Mouse (Mus musculus): ENCODE measurements around the gene Kalrn. TPM values are rescaled to one million over a fixed set of nuclear protein-coding genes. Genes with fewer than 3 reads are reported as not detected.

The Kalrn gene
- polyA plus RNA-seq, 1 experiment from 2014 or later: 43.9 TPM

DNA sequence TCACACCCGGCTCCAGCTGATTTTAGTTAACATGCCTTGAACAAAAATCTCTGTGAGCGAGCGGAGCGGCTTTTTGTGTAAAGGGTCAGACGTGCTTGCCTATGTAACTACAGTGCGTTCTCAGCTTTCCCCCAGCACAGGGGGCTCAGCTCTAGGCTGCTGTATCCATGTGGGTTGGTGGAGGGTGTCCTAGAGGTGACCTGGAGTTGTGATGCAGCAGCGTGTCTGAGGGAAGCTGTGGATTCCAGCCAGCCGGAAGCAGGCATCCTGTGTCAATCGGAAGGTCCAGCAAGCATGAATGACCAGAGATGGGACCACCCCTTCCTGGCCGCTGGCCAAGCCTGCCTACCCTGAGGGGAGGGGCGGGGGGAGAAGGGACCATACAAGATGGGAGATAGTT, 631.0 kb downstream of the Kalrn start:
- 65% methylated on average over 11 of the region's 11 CpGs for WGBS
- Histone ChIP-seq H3K4me3 (replicated peaks; ENCODE audit: low read length) (no peak overlapping the region), H3K36me3 (ENCODE audit: control insufficient read depth, insufficient read depth) (no peaks in the 10 kb centered on the region), H3K9ac (replicated peaks; ENCODE audit: low read depth, low read length) (no peak overlapping the region), H3K9me3 (ENCODE audit: control insufficient read depth, low read length) (no peaks in the 10 kb centered on the region), H3K4me2 (ENCODE audit: low read length) (no peak overlapping the region), H3K27ac (ENCODE audit: low read length) (no peak overlapping the region), H3K4me1 (replicated peaks; ENCODE audit: control insufficient read depth, insufficient read depth, low read length) (peaks cover 12% of the 10 kb centered on the region), H3K27me3 (replicated peaks; ENCODE audit: control insufficient read depth, insufficient read depth, low read length) (no peaks in the 10 kb centered on the region)
- no peak for ATAC-seq

- Histone ChIP-seq H3K9ac (replicated peaks; ENCODE audit: low read depth, low read length) (no peak overlapping the region), H3K4me2 (ENCODE audit: low read length) (no peak overlapping the region), H3K9me3 (ENCODE audit: control insufficient read depth, low read length) (no peaks in the 10 kb centered on the region), H3K27ac (ENCODE audit: low read length) (no peak overlapping the region), H3K4me1 (replicated peaks; ENCODE audit: control insufficient read depth, insufficient read depth, low read length) (peaks cover 12% of the 10 kb centered on the region), H3K27me3 (replicated peaks; ENCODE audit: control insufficient read depth, insufficient read depth, low read length) (no peaks in the 10 kb centered on the region), H3K36me3 (ENCODE audit: control insufficient read depth, insufficient read depth) (no peaks in the 10 kb centered on the region), H3K4me3 (replicated peaks; ENCODE audit: low read length) (no peak overlapping the region)
- 45% methylated on average over 11 of the region's 11 CpGs for WGBS
- ATAC-seq: peak; percentile 47; the same call in 1 of the 2 replicates
Measured at GRCm38 (mm10) chr16:33941271-33941781, 632.0 kb downstream of the Kalrn start.

DNA sequence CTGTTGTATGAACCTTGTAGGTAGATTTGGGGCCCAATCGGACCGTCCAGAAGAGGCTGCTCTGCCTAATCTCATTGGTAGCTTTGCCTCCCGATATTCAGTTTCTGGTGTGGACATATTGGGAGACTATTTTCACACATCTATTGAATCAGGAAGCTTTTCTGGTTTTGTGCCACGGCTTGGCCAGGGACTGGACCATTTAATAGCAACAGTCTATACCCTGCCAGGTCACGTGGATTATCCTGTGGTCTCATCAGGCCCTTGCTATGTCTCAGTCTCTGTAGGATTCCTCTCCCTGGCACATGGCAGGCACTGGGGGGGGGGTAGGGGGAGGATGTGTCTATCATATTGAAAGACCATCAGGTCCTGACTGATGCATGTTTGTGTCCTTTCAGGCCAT, 633.2 kb downstream of the Kalrn start:
- WGBS: 87% methylated on average over 5 of the region's 5 CpGs
- Histone ChIP-seq H3K27me3 (replicated peaks; ENCODE audit: control insufficient read depth, insufficient read depth, low read length) (no peaks in the 10 kb centered on the region), H3K4me2 (ENCODE audit: low read length) (no peak overlapping the region), H3K9ac (replicated peaks; ENCODE audit: low read depth, low read length) (no peak overlapping the region), H3K4me3 (replicated peaks; ENCODE audit: low read length) (no peak overlapping the region), H3K9me3 (ENCODE audit: control insufficient read depth, low read length) (no peaks in the 10 kb centered on the region), H3K4me1 (replicated peaks; ENCODE audit: control insufficient read depth, insufficient read depth, low read length) (peaks cover 12% of the 10 kb centered on the region), H3K36me3 (ENCODE audit: control insufficient read depth, insufficient read depth) (no peaks in the 10 kb centered on the region), H3K27ac (ENCODE audit: low read length) (no peak overlapping the region)
- no peak for ATAC-seq

- ATAC-seq: no peak
- no peak overlapping the region for H3K9ac ChIP-seq (replicated peaks; ENCODE audit: low read depth, low read length)
- H3K9me3 ChIP-seq (ENCODE audit: control insufficient read depth, low read length): no peaks in the 10 kb centered on the region
- no peaks in the 10 kb centered on the region for H3K36me3 ChIP-seq (ENCODE audit: control insufficient read depth, insufficient read depth)
- H3K4me3 ChIP-seq (replicated peaks; ENCODE audit: low read length): no peak overlapping the region
- H3K27ac ChIP-seq (ENCODE audit: low read length): no peak overlapping the region
- H3K4me2 ChIP-seq (ENCODE audit: low read length): no peak overlapping the region
- WGBS: 80% methylated on average over 9 of the region's 9 CpGs
- H3K4me1 ChIP-seq (replicated peaks; ENCODE audit: control insufficient read depth, insufficient read depth, low read length): peaks cover 17% of the 10 kb centered on the region
- H3K27me3 ChIP-seq (replicated peaks; ENCODE audit: control insufficient read depth, insufficient read depth, low read length): no peaks in the 10 kb centered on the region
Measured at GRCm38 (mm10) chr16:33939636-33940035, 633.7 kb downstream of the Kalrn start.

DNA sequence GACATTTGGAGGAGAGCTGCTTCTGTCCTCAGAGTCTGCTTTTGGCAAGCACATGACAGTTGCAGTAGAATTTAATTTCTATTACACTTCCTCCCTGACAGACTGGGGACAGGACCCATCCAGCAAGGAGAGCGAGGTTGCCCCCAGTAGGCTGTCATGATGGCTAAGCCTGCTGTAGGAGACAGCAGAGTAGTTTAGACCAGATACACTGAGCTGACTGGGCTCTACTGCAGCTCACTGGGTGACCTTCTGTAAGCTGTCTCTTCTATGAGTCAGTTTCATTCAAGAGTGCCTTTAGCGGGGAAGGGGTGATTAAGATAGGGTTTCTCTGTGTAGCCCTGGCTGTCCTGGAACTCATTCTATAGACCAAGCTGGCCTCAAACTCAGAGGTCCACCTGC, 634.2 kb downstream of the Kalrn start:
- Histone ChIP-seq H3K27me3 (replicated peaks; ENCODE audit: control insufficient read depth, insufficient read depth, low read length) (no peaks in the 10 kb centered on the region), H3K4me3 (replicated peaks; ENCODE audit: low read length) (no peak overlapping the region), H3K27ac (ENCODE audit: low read length) (no peak overlapping the region), H3K9ac (replicated peaks; ENCODE audit: low read depth, low read length) (no peak overlapping the region), H3K36me3 (ENCODE audit: control insufficient read depth, insufficient read depth) (no peaks in the 10 kb centered on the region), H3K4me1 (replicated peaks; ENCODE audit: control insufficient read depth, insufficient read depth, low read length) (peaks cover 22% of the 10 kb centered on the region), H3K4me2 (ENCODE audit: low read length) (no peak overlapping the region), H3K9me3 (ENCODE audit: control insufficient read depth, low read length) (no peaks in the 10 kb centered on the region)
- ATAC-seq: no peak
- 90% methylated on average over 2 of the region's 2 CpGs for WGBS

DNA sequence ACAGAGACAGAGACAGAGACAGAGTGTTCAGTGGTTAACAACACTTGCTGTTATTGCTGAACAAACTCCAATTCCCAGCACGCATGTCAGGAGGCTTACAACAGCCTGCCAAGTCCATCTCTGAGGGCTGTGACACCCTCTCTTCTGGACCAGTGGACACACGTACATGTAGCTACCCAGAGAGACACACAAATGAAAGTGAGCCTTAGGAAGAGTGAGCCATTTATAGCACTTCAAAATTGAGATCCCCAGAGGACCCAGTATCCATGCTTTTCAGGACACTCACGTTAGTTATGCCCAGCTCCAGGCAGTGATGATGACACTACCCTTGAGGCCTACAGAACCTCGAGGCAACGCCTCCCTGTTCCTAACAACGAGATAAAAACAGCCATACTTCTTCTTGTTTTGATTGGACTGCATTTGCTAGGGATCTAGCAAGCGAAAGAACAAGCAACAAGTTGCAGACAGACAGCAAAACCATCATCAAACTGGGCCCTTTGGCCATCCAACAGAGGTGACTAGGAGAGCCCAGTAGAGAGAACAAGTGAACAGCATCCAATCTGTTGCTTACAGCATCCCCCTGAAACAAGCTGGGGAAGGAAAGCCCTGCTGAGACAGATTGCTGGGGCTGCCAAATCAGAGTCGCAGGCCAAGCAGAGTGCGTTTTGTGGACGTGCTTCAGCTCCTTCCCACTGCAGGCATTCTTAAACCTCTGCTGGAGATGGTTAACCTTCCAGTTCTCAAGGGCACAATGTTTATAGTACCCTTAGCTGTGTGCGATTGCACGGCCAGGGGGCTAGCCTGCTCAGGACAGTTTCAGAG, 634.8 kb downstream of the Kalrn start:
- H3K27ac ChIP-seq (ENCODE audit: low read length): no peak overlapping the region
- no peak for ATAC-seq
- 78% methylated on average over 12 of the region's 12 CpGs for WGBS
- H3K9ac ChIP-seq (replicated peaks; ENCODE audit: low read depth, low read length): no peak overlapping the region
- H3K9me3 ChIP-seq (ENCODE audit: control insufficient read depth, low read length): no peaks in the 10 kb centered on the region
- peaks cover 25% of the 10 kb centered on the region for H3K4me1 ChIP-seq (replicated peaks; ENCODE audit: control insufficient read depth, insufficient read depth, low read length)
- no peaks in the 10 kb centered on the region for H3K36me3 ChIP-seq (ENCODE audit: control insufficient read depth, insufficient read depth)
- no peak overlapping the region for H3K4me3 ChIP-seq (replicated peaks; ENCODE audit: low read length)
- H3K4me2 ChIP-seq (ENCODE audit: low read length): no peak overlapping the region
- no peaks in the 10 kb centered on the region for H3K27me3 ChIP-seq (replicated peaks; ENCODE audit: control insufficient read depth, insufficient read depth, low read length)

DNA sequence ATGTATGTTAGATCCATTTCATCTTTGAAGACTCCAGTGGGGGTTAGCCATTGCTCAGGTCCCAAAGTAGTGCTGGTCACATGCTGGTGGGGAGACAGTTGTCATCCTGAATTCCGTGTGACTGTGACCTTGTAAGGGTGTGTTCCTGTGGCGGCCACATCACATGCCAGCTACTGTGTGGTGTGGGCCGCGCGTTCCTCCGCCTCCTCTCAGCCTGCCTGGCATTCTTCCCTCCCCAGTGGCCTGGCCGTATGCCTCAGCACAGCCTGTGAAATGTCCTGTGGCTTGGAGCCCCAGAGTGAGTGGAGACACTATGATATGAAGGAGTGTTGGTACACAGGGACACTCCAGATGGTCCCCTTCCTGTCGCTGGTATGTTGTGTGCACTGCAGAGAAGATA, 635.8 kb downstream of the Kalrn start:
- no peak overlapping the region for H3K27ac ChIP-seq (ENCODE audit: low read length)
- peaks cover 25% of the 10 kb centered on the region for H3K4me1 ChIP-seq (replicated peaks; ENCODE audit: control insufficient read depth, insufficient read depth, low read length)
- no peaks in the 10 kb centered on the region; the same call in 1 of the 2 replicates for H3K27me3 ChIP-seq (replicated peaks; ENCODE audit: control insufficient read depth, insufficient read depth, low read length)
- H3K36me3 ChIP-seq (ENCODE audit: control insufficient read depth, insufficient read depth): no peaks in the 10 kb centered on the region
- H3K4me3 ChIP-seq (replicated peaks; ENCODE audit: low read length): no peak overlapping the region
- ATAC-seq: no peak
- WGBS: 75% methylated on average over 8 of the region's 8 CpGs
- no peak overlapping the region for H3K4me2 ChIP-seq (ENCODE audit: low read length)
- no peak overlapping the region for H3K9ac ChIP-seq (replicated peaks; ENCODE audit: low read depth, low read length)
- H3K9me3 ChIP-seq (ENCODE audit: control insufficient read depth, low read length): no peaks in the 10 kb centered on the region

- peaks cover 25% of the 10 kb centered on the region for H3K4me1 ChIP-seq (replicated peaks; ENCODE audit: control insufficient read depth, insufficient read depth, low read length)
- no peak overlapping the region for H3K27ac ChIP-seq (ENCODE audit: low read length)
- H3K36me3 ChIP-seq (ENCODE audit: control insufficient read depth, insufficient read depth): no peaks in the 10 kb centered on the region
- 86% methylated on average over 4 of the region's 4 CpGs for WGBS
- no peak overlapping the region for H3K4me3 ChIP-seq (replicated peaks; ENCODE audit: low read length)
- H3K9me3 ChIP-seq (ENCODE audit: control insufficient read depth, low read length): no peaks in the 10 kb centered on the region
- ATAC-seq: no peak
- H3K9ac ChIP-seq (replicated peaks; ENCODE audit: low read depth, low read length): no peak overlapping the region
- H3K27me3 ChIP-seq (replicated peaks; ENCODE audit: control insufficient read depth, insufficient read depth, low read length): no peaks in the 10 kb centered on the region; the same call in 1 of the 2 replicates
- H3K4me2 ChIP-seq (ENCODE audit: low read length): no peak overlapping the region
Measured at GRCm38 (mm10) chr16:33936885-33937284, 636.4 kb downstream of the Kalrn start.

DNA sequence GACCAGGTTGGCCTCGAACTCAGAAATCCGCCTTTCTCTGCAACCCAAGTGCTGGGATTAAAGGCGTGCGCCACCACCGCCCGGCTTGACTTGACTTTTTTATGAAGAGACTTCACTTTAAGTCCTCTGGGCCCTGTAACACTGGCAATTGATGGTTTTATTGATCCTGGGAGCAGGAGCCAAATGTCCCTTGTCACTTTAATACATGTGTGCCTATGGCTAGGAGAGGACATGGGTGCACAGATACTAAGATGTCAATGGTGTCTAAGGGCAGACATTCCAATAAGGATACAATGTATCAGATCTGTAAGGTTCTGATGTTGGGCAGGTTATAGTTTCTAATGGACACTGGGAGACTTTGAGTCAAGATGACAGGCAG, 637.9 kb downstream of the Kalrn start:
- H3K4me2 ChIP-seq (ENCODE audit: low read length): no peak overlapping the region
- no peaks in the 10 kb centered on the region for H3K36me3 ChIP-seq (ENCODE audit: control insufficient read depth, insufficient read depth)
- H3K27ac ChIP-seq (ENCODE audit: low read length): no peak overlapping the region
- no peak for ATAC-seq
- H3K27me3 ChIP-seq (replicated peaks; ENCODE audit: control insufficient read depth, insufficient read depth, low read length): no peaks in the 10 kb centered on the region; the same call in 1 of the 2 replicates
- 93% methylated on average over 6 of the region's 6 CpGs for whole genome bisulfite sequencing
- H3K9me3 ChIP-seq (ENCODE audit: control insufficient read depth, low read length): no peaks in the 10 kb centered on the region
- H3K4me3 ChIP-seq (replicated peaks; ENCODE audit: low read length): no peak overlapping the region
- H3K9ac ChIP-seq (replicated peaks; ENCODE audit: low read depth, low read length): no peak overlapping the region
- H3K4me1 ChIP-seq (replicated peaks; ENCODE audit: control insufficient read depth, insufficient read depth, low read length): peaks cover 13% of the 10 kb centered on the region
